19 mouse cellular contexts compared by ENCODE assay signal in the genomic region with DNA sequence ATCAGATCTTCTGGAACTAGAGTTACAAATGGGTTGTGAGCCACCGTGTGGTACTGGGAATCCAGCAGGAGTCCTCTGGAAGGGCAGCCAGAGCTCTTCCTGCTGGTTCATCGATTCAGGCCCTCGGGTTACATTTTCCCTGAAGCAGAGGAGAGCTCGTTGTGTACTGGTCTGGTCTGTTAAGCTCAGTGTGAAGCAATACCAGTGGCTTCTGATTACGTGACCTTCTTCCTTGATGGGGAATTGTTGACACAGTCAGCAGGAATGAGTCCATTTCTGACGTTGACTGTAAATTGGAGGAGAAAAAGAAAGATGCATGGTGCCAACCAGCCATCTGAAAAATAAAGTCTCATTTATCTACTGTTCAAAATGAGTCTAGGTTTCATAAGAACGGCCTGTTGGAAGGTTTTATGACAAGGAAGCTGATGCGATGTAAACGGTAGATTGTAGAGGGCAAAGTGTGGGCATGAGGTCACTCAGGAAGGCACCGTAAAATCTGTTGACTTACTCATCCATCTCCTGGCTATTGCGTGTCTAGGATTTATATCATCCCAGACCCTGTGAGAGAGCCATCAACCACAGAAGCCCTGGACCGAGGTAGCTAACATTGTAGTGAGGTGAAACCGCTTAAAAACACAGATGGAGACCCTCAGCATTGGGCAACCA.
"Had no signal": no experiment of that assay in that cellular context is flagged by ENCODE, and none has a peak within 500 bp of the region (broad histone marks: within the 10 kb centered on the region; RNA-seq: fewer than 3 reads in every experiment).

No protein-coding gene starts in this region.

- ATAC-seq: lung, postnatal 0 days; midbrain, embryonic 16.5 days had no signal

- H3K4me3 ChIP-seq: lung, embryonic 15.5 days; megakaryocyte, embryonic 14.5 days; midbrain, embryonic 12.5 days; neural tube, embryonic 12.5 days; stomach, embryonic 15.5 days had no signal

- H3K4me2 ChIP-seq: lung, embryonic 15.5 days; midbrain, embryonic 12.5 days; neural tube, embryonic 12.5 days; stomach, embryonic 15.5 days had no signal

- H3K27me3 ChIP-seq: lung, embryonic 15.5 days; megakaryocyte, embryonic 14.5 days; midbrain, embryonic 12.5 days; neural tube, embryonic 12.5 days; stomach, embryonic 15.5 days had no signal

- DNase-seq: lung, adult 2 months; lung, postnatal 14 days; lung, postnatal 36 days; midbrain, embryonic 14.5 days; right cerebral cortex, postnatal 25 days; right cerebral cortex, postnatal 4 days; thymus, adult 2 months; thymus, postnatal 25 days; thymus, postnatal 4 days had no signal

- H3K27ac ChIP-seq: liver, embryonic 14.5 days; lung, embryonic 15.5 days; macrophage; midbrain, embryonic 12.5 days; neural tube, embryonic 12.5 days; stomach, embryonic 15.5 days; stomach, postnatal 0 days had no signal

- H3K36me3 ChIP-seq: lung, embryonic 15.5 days; midbrain, embryonic 12.5 days; neural tube, embryonic 12.5 days; stomach, embryonic 15.5 days had no signal

- H3K9ac ChIP-seq: liver, embryonic 14.5 days; lung, embryonic 15.5 days; midbrain, embryonic 12.5 days; neural tube, embryonic 12.5 days; stomach, embryonic 15.5 days had no signal

- H3K4me1 ChIP-seq: lung, embryonic 15.5 days; megakaryocyte, embryonic 14.5 days; midbrain, embryonic 12.5 days; neural tube, embryonic 12.5 days; stomach, embryonic 15.5 days had no signal

- H3K9me3 ChIP-seq: lung, embryonic 15.5 days; midbrain, embryonic 12.5 days; neural tube, embryonic 12.5 days; stomach, embryonic 15.5 days had no signal
